Mouse (Mus musculus) heart, embryonic 14.5 days (tissue): ENCODE measurements around the gene Abca1. TPM values are rescaled to one million over a fixed set of nuclear protein-coding genes. Genes with fewer than 3 reads are reported as not detected.

Source experiments
- ATAC-seq: fragments of 200-750 bp; cut with Nextera tagmentation; 2 replicates; pipeline ENCODE4 v1.8.0; 2017; ENCODE audit warnings: low read depth, moderate TSS enrichment; ENCODE audit not compliant: insufficient number of reproducible peaks, insufficient read depth, low FRiP score
- H3K27ac ChIP-seq, 2 experiments: fragments of 200-500 bp in 1 of 2; fragments of 300-500 bp in 1 of 2; sonication (generic) in 1 of 2; replicated peaks in 1 of 2; 2 replicates each; pipeline ENCODE4 v1.5.1; 2012 to 2014; ENCODE audit warnings: low read depth in 2 of 2, low read length in 2 of 2, control low read depth in 1 of 2, mild to moderate bottlenecking in 1 of 2, mixed read lengths in 1 of 2; ENCODE audit not compliant: control insufficient read depth in 1 of 2, insufficient read depth in 1 of 2
- H3K27me3 ChIP-seq: fragments of 300-500 bp; sonication (generic); 2 replicates; pipeline ENCODE4 v1.6.1; 2014; ENCODE audit warnings: mild to moderate bottlenecking, low read length, control low read depth; ENCODE audit not compliant: control insufficient read depth, insufficient read depth
- H3K36me3 ChIP-seq: fragments of 300-500 bp; sonication (generic); 2 replicates; pipeline ENCODE4 v1.6.1; 2014; ENCODE audit warnings: mild to moderate bottlenecking, control low read depth, low read length, mixed read lengths; ENCODE audit not compliant: control insufficient read depth, insufficient read depth
- H3K4me1 ChIP-seq, 2 experiments: fragments of 200-500 bp in 1 of 2; fragments of 300-500 bp in 1 of 2; sonication (generic) in 1 of 2; 2 replicates each; pipeline ENCODE4 v1.6.1; 2012 to 2014; ENCODE audit warnings: low read length in 2 of 2, control low read depth in 1 of 2, mixed read lengths in 1 of 2; ENCODE audit not compliant: control insufficient read depth in 2 of 2, insufficient read depth in 2 of 2
- H3K4me2 ChIP-seq: fragments of 300-500 bp; sonication (generic); 2 replicates; pipeline ENCODE4 v1.6.1; 2014; ENCODE audit warnings: mild to moderate bottlenecking, low read length
- H3K4me3 ChIP-seq, 2 experiments: fragments of 200-500 bp in 1 of 2; fragments of 300-500 bp in 1 of 2; sonication (generic) in 1 of 2; 2 replicates each; pipeline ENCODE4 v1.5.1; 2012 to 2014; ENCODE audit warnings: low read length in 2 of 2, mild to moderate bottlenecking in 2 of 2, control low read depth in 1 of 2, low read depth in 1 of 2, moderate library complexity in 1 of 2; ENCODE audit not compliant: control insufficient read depth in 1 of 2, insufficient read depth in 1 of 2
- H3K9ac ChIP-seq: fragments of 300-500 bp; sonication (generic); 2 replicates; pipeline ENCODE4 v1.6.1; 2014; ENCODE audit warnings: mild to moderate bottlenecking, low read length
- H3K9me3 ChIP-seq: fragments of 300-500 bp; sonication (generic); 2 replicates; pipeline ENCODE4 v1.6.1; 2016; ENCODE audit warnings: low read length, control low read depth; ENCODE audit not compliant: control insufficient read depth
- WGBS: fragments of 180-500 bp; shearing (Covaris S2); extraction: QIAGEN DNeasy Blood & Tissue Kit; methylation state at CpG from one replicate; pipeline ENCODE4 v1.1.7; 2014; 5-methylcytosine and 5-hydroxymethylcytosine counted together
- polyA plus RNA-seq: library from polyadenylated mRNA; unstranded; fragments of >200 nt; fragmentation: Nextera tagmentation; extraction: Ambion mirVana; gene quantifications from 2 replicates; pipeline ENCODE4 v1.2.1, GENCODE M21; 2014

The Abca1 gene
- polyA plus RNA-seq, 1 experiment from 2014 or later = 7.8 TPM

- Histone ChIP-seq H3K27ac (no peak overlapping the region), H3K4me1 (no peaks in the 10 kb centered on the region), H3K4me2 (no peak overlapping the region), H3K4me3 (no peak overlapping the region), H3K36me3 (peaks cover 49% of the 10 kb centered on the region), H3K9ac (no peak overlapping the region), H3K27me3 (no peaks in the 10 kb centered on the region), H3K9me3 (no peaks in the 10 kb centered on the region)
- ATAC-seq = no peak
- 62% methylated on average over 2 of the region's 2 CpGs for WGBS
Measured at GRCm38 (mm10) chr4:53086636-53087035, 73.1 kb downstream of the Abca1 start.

GRCm38 (mm10) chr4:53085634-53086033, 74.1 kb downstream of the Abca1 start:
- Histone ChIP-seq H3K4me3 (no peak overlapping the region), H3K9ac (no peak overlapping the region), H3K4me2 (no peak overlapping the region), H3K27ac (no peak overlapping the region), H3K9me3 (no peaks in the 10 kb centered on the region), H3K27me3 (no peaks in the 10 kb centered on the region), H3K36me3 (peaks cover 54% of the 10 kb centered on the region), H3K4me1 (no peaks in the 10 kb centered on the region)
- ATAC-seq = no peak
- WGBS = 63% methylated on average over 4 of the region's 4 CpGs

DNA sequence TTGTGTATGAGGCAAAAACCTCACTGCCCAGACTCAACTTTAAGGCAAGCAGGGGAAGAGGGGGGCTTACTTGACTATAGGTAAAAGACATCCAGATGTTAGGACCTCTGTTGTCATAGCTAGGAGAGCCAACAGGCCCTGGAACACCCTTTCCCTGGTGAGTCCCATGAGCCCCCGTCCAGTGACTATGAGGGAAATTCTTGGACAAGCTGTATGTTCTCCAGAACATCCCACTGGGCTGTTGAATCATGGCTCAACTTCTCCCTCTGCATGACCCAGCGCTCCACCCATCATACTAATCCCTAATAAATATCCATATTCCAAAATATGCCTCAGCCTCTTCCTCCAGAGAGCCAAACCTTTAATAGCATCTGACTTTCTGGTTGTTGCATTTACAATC, 76.6 kb downstream of the Abca1 start:
- no peaks in the 10 kb centered on the region for H3K27me3 ChIP-seq
- H3K4me3 ChIP-seq = no peak overlapping the region
- H3K36me3 ChIP-seq = peaks cover 61% of the 10 kb centered on the region
- no peaks in the 10 kb centered on the region for H3K4me1 ChIP-seq
- no peaks in the 10 kb centered on the region for H3K9me3 ChIP-seq
- no peak overlapping the region for H3K27ac ChIP-seq
- H3K4me2 ChIP-seq = no peak overlapping the region
- WGBS = 92% methylated on average over 2 of the region's 2 CpGs
- no peak for ATAC-seq
- H3K9ac ChIP-seq = no peak overlapping the region

DNA sequence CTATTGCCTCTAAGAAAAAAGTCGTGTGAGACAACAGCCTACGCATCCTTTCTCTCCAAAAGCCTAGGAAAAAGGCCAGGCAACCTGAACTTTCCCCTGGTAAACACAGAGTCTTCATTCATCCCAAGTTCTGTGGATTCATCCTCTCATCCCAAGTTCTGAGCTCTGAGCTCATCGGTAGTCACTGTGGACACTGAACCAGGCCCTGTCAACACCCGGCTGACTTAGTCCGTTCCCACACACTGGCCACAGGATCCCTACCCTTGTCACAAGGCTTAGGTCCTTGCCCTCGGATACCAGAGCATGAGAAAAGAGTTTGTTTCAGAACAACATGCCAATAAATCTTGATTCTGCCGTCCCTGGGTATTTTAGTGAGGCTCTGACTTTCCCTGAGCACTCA, 77.2 kb downstream of the Abca1 start:
- 78% methylated on average over 7 of the region's 7 CpGs for WGBS
- H3K9ac ChIP-seq = no peak overlapping the region
- H3K9me3 ChIP-seq = no peaks in the 10 kb centered on the region
- ATAC-seq = no peak
- H3K4me2 ChIP-seq = no peak overlapping the region
- H3K4me3 ChIP-seq = no peak overlapping the region
- H3K4me1 ChIP-seq = no peaks in the 10 kb centered on the region
- H3K27ac ChIP-seq = no peak overlapping the region
- no peaks in the 10 kb centered on the region for H3K27me3 ChIP-seq
- H3K36me3 ChIP-seq = peaks cover 67% of the 10 kb centered on the region

- H3K4me2 ChIP-seq = no peak overlapping the region
- no peak overlapping the region for H3K4me3 ChIP-seq
- H3K4me1 ChIP-seq = no peaks in the 10 kb centered on the region
- WGBS = 83% methylated on average over 11 of the region's 11 CpGs
- H3K27me3 ChIP-seq = no peaks in the 10 kb centered on the region
- ATAC-seq = no peak
- H3K27ac ChIP-seq = no peak overlapping the region
- H3K36me3 ChIP-seq = peaks cover 73% of the 10 kb centered on the region
- H3K9me3 ChIP-seq = no peaks in the 10 kb centered on the region
- H3K9ac ChIP-seq = no peak overlapping the region
Measured at GRCm38 (mm10) chr4:53081851-53082250, 77.8 kb downstream of the Abca1 start.

- H3K9me3 ChIP-seq = no peaks in the 10 kb centered on the region
- no peak for ATAC-seq
- 76% methylated on average over 3 of the region's 3 CpGs for WGBS
Measured at GRCm38 (mm10) chr4:53080290-53080689, 79.4 kb downstream of the Abca1 start.

GRCm38 (mm10) chr4:53078793-53079310, 80.8 kb downstream of the Abca1 start:
- 72% methylated on average over 2 of the region's 2 CpGs for WGBS
- Histone ChIP-seq H3K27ac (0 out of 4 replicates have a peak overlapping the region, but pooled peaks of 1 of the 2 experiments have one; percentile 14), H3K4me1 (no peaks in the 10 kb centered on the region), H3K9me3 (no peaks in the 10 kb centered on the region), H3K36me3 (peaks cover 87% of the 10 kb centered on the region), H3K9ac (no peak overlapping the region), H3K4me2 (no peak overlapping the region), H3K27me3 (no peaks in the 10 kb centered on the region), H3K4me3 (no peak overlapping the region)
- no peak for ATAC-seq

More at GRCm38 (mm10) chr4:53080290-53080689, 79.4 kb downstream of the Abca1 start:
- Histone ChIP-seq H3K36me3 (peaks cover 87% of the 10 kb centered on the region), H3K4me2 (no peak overlapping the region), H3K27me3 (no peaks in the 10 kb centered on the region), H3K4me3 (no peak overlapping the region), H3K9ac (no peak overlapping the region), H3K27ac (no peak overlapping the region), H3K4me1 (no peaks in the 10 kb centered on the region)

DNA sequence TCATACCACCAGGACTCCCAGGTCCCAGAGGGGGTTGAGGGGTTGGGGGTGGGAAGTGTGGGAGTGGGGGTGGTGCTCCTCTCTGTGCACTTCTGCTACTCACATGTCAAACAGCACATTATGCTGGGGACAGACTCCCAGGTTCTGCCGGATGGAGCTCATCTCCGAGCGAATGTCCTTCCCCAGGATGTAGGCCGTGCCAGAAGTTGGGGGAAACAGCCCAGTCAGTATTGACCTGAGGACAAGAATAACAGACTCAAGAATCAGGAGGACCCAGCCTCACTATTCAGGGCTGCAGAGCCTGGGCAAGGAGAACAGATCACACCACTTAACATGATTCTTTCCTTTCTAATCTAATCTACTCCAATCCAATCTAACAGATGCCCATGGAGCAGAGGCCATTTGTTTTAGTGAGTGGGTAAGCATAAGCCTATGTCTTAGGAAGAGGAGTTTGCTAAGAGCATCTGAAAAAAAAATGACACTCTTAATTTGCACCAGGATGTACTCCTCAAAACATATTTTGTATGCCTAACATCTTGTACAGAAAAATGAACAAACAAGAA, 82.8 kb downstream of the Abca1 start:
- Histone ChIP-seq H3K4me3 (no peak overlapping the region), H3K27ac (no peak overlapping the region), H3K9me3 (no peaks in the 10 kb centered on the region), H3K4me2 (no peak overlapping the region), H3K27me3 (no peaks in the 10 kb centered on the region), H3K9ac (no peak overlapping the region), H3K36me3 (peaks cover 83% of the 10 kb centered on the region), H3K4me1 (no peaks in the 10 kb centered on the region)
- no peak for ATAC-seq
- WGBS = 74% methylated on average over 4 of the region's 4 CpGs
